Mouse (Mus musculus) kidney, adult 2 months (tissue): Measurements from ENCODE around the gene Gnaq. TPM values are rescaled to one million over a fixed set of nuclear protein-coding genes. Genes with fewer than 3 reads are reported as not detected.

Experiments
- DNase-seq: peaks from one replicate; pipeline ENCODE4 v3.0.0; 2021
- H3K27ac ChIP-seq: fragments of 200-500 bp; 2 replicates; pipeline ENCODE4 v1.5.1; 2012; ENCODE audit warnings: low read depth, low read length, control low read depth, inconsistent platforms; ENCODE audit not compliant: insufficient read depth
- H3K27me3 ChIP-seq: fragments of 200-500 bp; replicated peaks from 2 replicates; pipeline ENCODE4 v1.6.1; 2012; ENCODE audit warnings: mild to moderate bottlenecking, moderate library complexity, low read length, inconsistent platforms; ENCODE audit not compliant: control insufficient read depth, insufficient read depth
- H3K36me3 ChIP-seq: fragments of 200-500 bp; 2 replicates; pipeline ENCODE4 v1.6.1; 2012; ENCODE audit warnings: mild to moderate bottlenecking, moderate library complexity, low read length, inconsistent platforms; ENCODE audit not compliant: control insufficient read depth, insufficient read depth
- H3K4me1 ChIP-seq: fragments of 200-500 bp; 2 replicates; pipeline ENCODE4 v1.6.1; 2011; ENCODE audit warnings: low read length; ENCODE audit not compliant: control insufficient read depth, insufficient read depth
- H3K4me3 ChIP-seq: fragments of 200-500 bp; 2 replicates; pipeline ENCODE4 v1.5.1; 2011; ENCODE audit warnings: mild to moderate bottlenecking, low read depth, low read length, control low read depth; ENCODE audit not compliant: insufficient read depth
- CTCF ChIP-seq: fragments of 200-500 bp; conservative IDR thresholded peaks from 2 replicates; pipeline ENCODE4 v1.5.1; 2011; ENCODE audit warnings: low read depth, mild to moderate bottlenecking, control low read depth, low read length, moderate library complexity, mixed read lengths; ENCODE audit not compliant: insufficient read depth, insufficient read length
- POLR2A ChIP-seq: fragments of 200-500 bp; IDR thresholded peaks from one replicate; pipeline ENCODE4 v1.6.1; 2011; ENCODE audit warnings: low read depth, low read length, control low read depth
- WGBS: fragments of 180-500 bp; shearing (Covaris S2); methylation state at CpG from one replicate; pipeline ENCODE4 v1.1.7; 2018; 5-methylcytosine and 5-hydroxymethylcytosine counted together
- polyA plus RNA-seq: library from polyadenylated mRNA; depleted of rRNA; stranded (reverse); fragments of >200 nt; gene quantifications from 2 replicates; pipeline ENCODE4 v1.2.3, GENCODE M21; 2012

Gene Gnaq
- polyA plus RNA-seq, 1 experiment: 15.6 TPM

GRCm38 (mm10) chr19:16132340-16132790 lies 266 bp upstream of the Gnaq start:
- peak; percentile 96 for DNase-seq
- Histone ChIP-seq H3K4me1 (peaks cover 6% of the 10 kb centered on the region), H3K27me3 (no peaks in the 10 kb centered on the region), H3K4me3 (peak overlapping the region; percentile 95), H3K36me3 (no peaks in the 10 kb centered on the region), H3K27ac (peak overlapping the region; percentile 96)
- under 1% methylated on average over 50 of the region's 57 CpGs for WGBS
- TF ChIP-seq POLR2A: no peak
- TF ChIP-seq CTCF: no peak

GRCm38 (mm10) chr19:16132865-16133720 lies 462 bp downstream of the Gnaq start:
- H3K27ac ChIP-seq: peak overlapping the region; percentile 91
- H3K4me1 ChIP-seq: peaks cover 6% of the 10 kb centered on the region
- peak; percentile 65 for DNase-seq
- no peaks in the 10 kb centered on the region for H3K27me3 ChIP-seq
- H3K4me3 ChIP-seq: peak overlapping the region; percentile 95
- 2% methylated on average over 120 of the region's 139 CpGs for WGBS
- no peaks in the 10 kb centered on the region for H3K36me3 ChIP-seq
- TF ChIP-seq POLR2A (no peak), CTCF (no peak)

- peak; percentile 52 for DNase-seq
- Histone ChIP-seq H3K27me3 (no peaks in the 10 kb centered on the region), H3K4me1 (peaks cover 13% of the 10 kb centered on the region), H3K36me3 (no peaks in the 10 kb centered on the region), H3K27ac (peak overlapping the region; percentile 72; the same call in 1 of the 2 replicates), H3K4me3 (peak overlapping the region; percentile 95)
- WGBS: 7% methylated on average over 25 of the region's 25 CpGs
- TF ChIP-seq POLR2A (no peak), CTCF (no peak)
Measured at GRCm38 (mm10) chr19:16133721-16134570, 1.3 kb downstream of the Gnaq start.

GRCm38 (mm10) chr19:16138064-16138580 lies 5.5 kb downstream of the Gnaq start:
- TF ChIP-seq POLR2A (no peak), CTCF (no peak)
- H3K36me3 ChIP-seq: no peaks in the 10 kb centered on the region
- H3K27ac ChIP-seq: no peak overlapping the region
- 52% methylated on average over 5 of the region's 5 CpGs for WGBS
- H3K4me1 ChIP-seq: peaks cover 33% of the 10 kb centered on the region
- no peak overlapping the region for H3K4me3 ChIP-seq
- no peak for DNase-seq
- H3K27me3 ChIP-seq: no peaks in the 10 kb centered on the region

GRCm38 (mm10) chr19:16140710-16141109 lies 8.1 kb downstream of the Gnaq start:
- 21% methylated on average over 4 of the region's 4 CpGs for WGBS
- Histone ChIP-seq H3K4me1 (peaks cover 30% of the 10 kb centered on the region), H3K4me3 (no peak overlapping the region), H3K27ac (peak overlapping the region; percentile 52), H3K27me3 (no peaks in the 10 kb centered on the region), H3K36me3 (no peaks in the 10 kb centered on the region)
- peak; percentile 41 for DNase-seq
- TF ChIP-seq POLR2A (no peak), CTCF (no peak)

GRCm38 (mm10) chr19:16141857-16142256 lies 9.2 kb downstream of the Gnaq start:
- 77% methylated on average over 4 of the region's 4 CpGs for WGBS
- Histone ChIP-seq H3K27ac (peak overlapping the region; percentile 54), H3K36me3 (no peaks in the 10 kb centered on the region), H3K4me3 (no peak overlapping the region), H3K27me3 (no peaks in the 10 kb centered on the region), H3K4me1 (peaks cover 30% of the 10 kb centered on the region)
- TF ChIP-seq CTCF (no peak), POLR2A (no peak)
- DNase-seq: peak; percentile 57

GRCm38 (mm10) chr19:16142990-16143389 lies 10.4 kb downstream of the Gnaq start:
- Histone ChIP-seq H3K4me3 (no peak overlapping the region), H3K4me1 (peaks cover 30% of the 10 kb centered on the region), H3K27ac (no peak overlapping the region), H3K27me3 (no peaks in the 10 kb centered on the region), H3K36me3 (no peaks in the 10 kb centered on the region)
- WGBS: 93% methylated on average over 10 of the region's 10 CpGs
- TF ChIP-seq POLR2A (no peak), CTCF (no peak)
- no peak for DNase-seq
